9 mouse cellular contexts compared by ENCODE assay signal in genomic region chr7:31049846-31050281, GRCm38 (mm10). TPM values are rescaled to one million over a fixed set of nuclear protein-coding genes. Genes with fewer than 3 reads are reported as not detected.
A peak's percentile ranks its signal among the peaks of the same experiment; 100 is the strongest.
DNase-seq lines count a peak whose midpoint lies in the region; ATAC-seq and TF ChIP-seq lines count a peak whose summit lies in the region.
"Had no signal": no experiment of that assay in that cellular context is flagged by ENCODE, and none has a peak within 500 bp of the region (broad histone marks: within the 10 kb centered on the region; RNA-seq: fewer than 3 reads in every experiment).

No protein-coding gene starts in this region.

- H3K27me3 ChIP-seq in neural tube, embryonic 11.5 days (ENCODE audit: control insufficient read depth, insufficient read depth, low read length) = peaks cover 48% of the 10 kb centered on the region
- peaks cover 55% of the 10 kb centered on the region for H3K27me3 ChIP-seq in limb, embryonic 14.5 days (ENCODE audit: control insufficient read depth, insufficient read depth, low read length)
- H3K27me3 ChIP-seq in stomach, postnatal 0 days (ENCODE audit: control insufficient read depth, insufficient read depth, low read length) = 0 out of 2 replicates have a peak, but pooled peaks cover 3% of the 10 kb centered on the region
- H3K27me3 ChIP-seq in thymus, adult 2 months (ENCODE audit: control insufficient read depth, insufficient read depth, low read length) = peaks cover 25% of the 10 kb centered on the region

- H3K27ac ChIP-seq in neural tube, embryonic 11.5 days (ENCODE audit: low read depth, low read length) = no peak overlapping the region
- no peak overlapping the region for H3K27ac ChIP-seq in limb, embryonic 14.5 days (replicated peaks; ENCODE audit: low read depth, low read length)
- no peak overlapping the region for H3K27ac ChIP-seq in stomach, postnatal 0 days (replicated peaks)
- no peak overlapping the region for H3K27ac ChIP-seq in thymus, adult 2 months (ENCODE audit: control insufficient read depth, insufficient read depth, low read length)
- H3K27ac ChIP-seq: liver, embryonic 14.5 days had no signal

- WGBS in neural tube, embryonic 11.5 days = 3% methylated on average over 10 of the region's 15 CpGs
- WGBS in limb, embryonic 14.5 days = 1% methylated on average over 12 of the region's 15 CpGs
- WGBS in stomach, postnatal 0 days = 4% methylated on average over 14 of the region's 15 CpGs
- 8% methylated on average over 15 of the region's 15 CpGs for WGBS in thymus, adult 2 months

- H3K4me2 ChIP-seq in neural tube, embryonic 11.5 days (ENCODE audit: low read depth) = peak overlapping the region; percentile 33
- peak overlapping the region; percentile 44 for H3K4me2 ChIP-seq in limb, embryonic 14.5 days (replicated peaks; ENCODE audit: low read depth, low read length, severe bottlenecking)
- peak overlapping the region; percentile 35 for H3K4me2 ChIP-seq in stomach, postnatal 0 days (replicated peaks; ENCODE audit: low read depth)

- DNase-seq in cerebellum, adult 11-12 months = peak; percentile 78
- DNase-seq in cerebellum, adult 11 months = no peak
- no peak for DNase-seq in neural tube, embryonic 11.5 days (ENCODE audit: low spot score)
- no peak for DNase-seq in neural tube, embryonic 10.5 days (ENCODE audit: extremely low spot score, low spot score)
- DNase-seq in limb, embryonic 14.5 days (ENCODE audit: low spot score) = no peak
- no peak for DNase-seq in stomach, postnatal 0 days (ENCODE audit: low spot score)
- DNase-seq in thymus, adult 2 months = no peak
- DNase-seq in MN1 (ENCODE audit: low spot score) = no peak

- no peak for TF ChIP-seq POLR2A in limb, embryonic 14.5 days (IDR thresholded peaks at IDR 0.05; ENCODE audit: borderline replicate concordance, extremely low read depth, insufficient read depth, insufficient read length)
- TF ChIP-seq POLR2A in thymus, adult 2 months (IDR thresholded peaks at IDR 0.05; ENCODE audit: control insufficient read depth, extremely low read depth, insufficient read depth, low read length, poor library complexity) = no peak

- no peak for TF ChIP-seq CTCF in stomach, postnatal 0 days (IDR thresholded peaks at IDR 0.05; ENCODE audit: low read depth)
- TF ChIP-seq CTCF in thymus, adult 2 months (IDR thresholded peaks at IDR 0.05; ENCODE audit: borderline replicate concordance, control insufficient read depth, extremely low read depth, insufficient read depth, low read length, poor library complexity) = no peak

- ATAC-seq in neural tube, embryonic 11.5 days (ENCODE audit: insufficient read depth, low FRiP score, low TSS enrichment) = no peak
- no peak for ATAC-seq in limb, embryonic 14.5 days (ENCODE audit: low FRiP score, low read depth)
- ATAC-seq in stomach, postnatal 0 days (ENCODE audit: low FRiP score, low TSS enrichment) = no peak

- H3K9ac ChIP-seq in neural tube, embryonic 11.5 days (ENCODE audit: low read length) = 0 out of 2 replicates have a peak overlapping the region, but pooled peaks have one; percentile 3
- no peak overlapping the region for H3K9ac ChIP-seq in limb, embryonic 14.5 days (ENCODE audit: low read depth, low read length, severe bottlenecking)
- 0 out of 2 replicates have a peak overlapping the region, but pooled peaks have one; percentile 4 for H3K9ac ChIP-seq in stomach, postnatal 0 days (ENCODE audit: low read length)
- H3K9ac ChIP-seq: liver, embryonic 14.5 days had no signal

- TF ChIP-seq EP300 in stomach, postnatal 0 days (optimal IDR thresholded peaks at IDR 0.05) = no peak

- no peaks in the 10 kb centered on the region for H3K9me3 ChIP-seq in neural tube, embryonic 11.5 days (ENCODE audit: control insufficient read depth, low read length)
- no peaks in the 10 kb centered on the region for H3K9me3 ChIP-seq in limb, embryonic 14.5 days (ENCODE audit: control insufficient read depth, low read length)
- H3K9me3 ChIP-seq in stomach, postnatal 0 days (ENCODE audit: control insufficient read depth, low read length) = no peaks in the 10 kb centered on the region

- H3K36me3 ChIP-seq in neural tube, embryonic 11.5 days (ENCODE audit: control insufficient read depth, insufficient read depth, low read length) = no peaks in the 10 kb centered on the region
- no peaks in the 10 kb centered on the region for H3K36me3 ChIP-seq in limb, embryonic 14.5 days (ENCODE audit: control insufficient read depth, insufficient read depth, low read length)
- no peaks in the 10 kb centered on the region for H3K36me3 ChIP-seq in stomach, postnatal 0 days (ENCODE audit: control insufficient read depth, insufficient read depth, low read length)
- no peaks in the 10 kb centered on the region for H3K36me3 ChIP-seq in thymus, adult 2 months (ENCODE audit: control insufficient read depth, insufficient read depth, low read length)

- peaks cover 8% of the 10 kb centered on the region for H3K4me1 ChIP-seq in neural tube, embryonic 11.5 days (ENCODE audit: control insufficient read depth, insufficient read depth, low read length)
- peaks cover 50% of the 10 kb centered on the region for H3K4me1 ChIP-seq in limb, embryonic 14.5 days (ENCODE audit: control insufficient read depth, insufficient read depth, low read length)
- peaks cover 3% of the 10 kb centered on the region for H3K4me1 ChIP-seq in stomach, postnatal 0 days (replicated peaks; ENCODE audit: control insufficient read depth, insufficient read depth)
- peaks cover 14% of the 10 kb centered on the region; the same call in 1 of the 2 replicates for H3K4me1 ChIP-seq in thymus, adult 2 months (replicated peaks; ENCODE audit: control insufficient read depth, insufficient read depth, low read length)

- peak overlapping the region; percentile 11; the same call in 1 of the 2 replicates for H3K4me3 ChIP-seq in neural tube, embryonic 11.5 days (ENCODE audit: low read depth, low read length)
- peak overlapping the region; percentile 19 for H3K4me3 ChIP-seq in limb, embryonic 14.5 days (replicated peaks; ENCODE audit: low read length)
- H3K4me3 ChIP-seq in stomach, postnatal 0 days (ENCODE audit: low read depth, low read length) = peak overlapping the region; percentile 15; the same call in 1 of the 2 replicates
- H3K4me3 ChIP-seq in thymus, adult 2 months (ENCODE audit: control insufficient read depth, insufficient read depth, low read length) = no peak overlapping the region

RNA-seq across cellular contexts. Expression of gene Fxyd7, which starts 1.4 kb away (rescaled TPM):
- polyA plus RNA-seq in neural tube, embryonic 11.5 days (2014; fragmentation: Nextera tagmentation; extraction: Ambion mirVana) = 30.5 and 36.5 TPM in 2 replicates
- polyA plus RNA-seq in limb, embryonic 14.5 days (2012; rRNA removed) = 14.9 and 19.3 TPM in 2 replicates
- polyA plus RNA-seq in limb, embryonic 14.5 days (2014; fragmentation: Nextera tagmentation; extraction: Ambion mirVana) = 15.3 and 16.2 TPM in 2 replicates
- 19.9 and 20.3 TPM in 2 replicates for polyA plus RNA-seq in stomach, postnatal 0 days (2015; fragmentation: Nextera tagmentation; extraction: Ambion mirVana)
- polyA plus RNA-seq in thymus, adult 2 months (2012; rRNA removed) = 1.4 and 2.2 TPM in 2 replicates

RNA-seq across cellular contexts. Expression of gene Fxyd1, which starts 7.1 kb away (rescaled TPM):
- polyA plus RNA-seq in neural tube, embryonic 11.5 days (2014; fragmentation: Nextera tagmentation; extraction: Ambion mirVana) = 17.0 and 21.8 TPM in 2 replicates
- 92.6 and 103 TPM in 2 replicates for polyA plus RNA-seq in limb, embryonic 14.5 days (2012; rRNA removed)
- polyA plus RNA-seq in limb, embryonic 14.5 days (2014; fragmentation: Nextera tagmentation; extraction: Ambion mirVana) = 95.6 and 101 TPM in 2 replicates
- polyA plus RNA-seq in stomach, postnatal 0 days (2015; fragmentation: Nextera tagmentation; extraction: Ambion mirVana) = 177 and 187 TPM in 2 replicates
- polyA plus RNA-seq in thymus, adult 2 months (2012; rRNA removed) = 46.4 and 107 TPM in 2 replicates

RNA-seq across cellular contexts. Expression of gene Fxyd5, which starts 7.6 kb away (rescaled TPM):
- 16.2 and 17.3 TPM in 2 replicates for polyA plus RNA-seq in neural tube, embryonic 11.5 days (2014; fragmentation: Nextera tagmentation; extraction: Ambion mirVana)
- 17.4 and 20.5 TPM in 2 replicates for polyA plus RNA-seq in limb, embryonic 14.5 days (2012; rRNA removed)
- 28.8 and 31.3 TPM in 2 replicates for polyA plus RNA-seq in limb, embryonic 14.5 days (2014; fragmentation: Nextera tagmentation; extraction: Ambion mirVana)
- 13.3 and 16.0 TPM in 2 replicates for polyA plus RNA-seq in stomach, postnatal 0 days (2015; fragmentation: Nextera tagmentation; extraction: Ambion mirVana)
- 247 and 283 TPM in 2 replicates for polyA plus RNA-seq in thymus, adult 2 months (2012; rRNA removed)

RNA-seq across cellular contexts. Expression of gene Lgi4, which starts 9.3 kb away (rescaled TPM):
- 4.6 and 4.9 TPM in 2 replicates for polyA plus RNA-seq in neural tube, embryonic 11.5 days (2014; fragmentation: Nextera tagmentation; extraction: Ambion mirVana)
- polyA plus RNA-seq in limb, embryonic 14.5 days (2012; rRNA removed) = 2.0 and 2.8 TPM in 2 replicates
- 0.39 and 1.1 TPM in 2 replicates for polyA plus RNA-seq in limb, embryonic 14.5 days (2014; fragmentation: Nextera tagmentation; extraction: Ambion mirVana)
- 0.46 and 0.87 TPM in 2 replicates for polyA plus RNA-seq in stomach, postnatal 0 days (2015; fragmentation: Nextera tagmentation; extraction: Ambion mirVana)
- 1.1 and 1.8 TPM in 2 replicates for polyA plus RNA-seq in thymus, adult 2 months (2012; rRNA removed)

RNA-seq across cellular contexts. Expression of gene Fxyd3, which starts 26.6 kb away (rescaled TPM):
- polyA plus RNA-seq in neural tube, embryonic 11.5 days (2014; fragmentation: Nextera tagmentation; extraction: Ambion mirVana) = 6.0 and 7.7 TPM in 2 replicates
- polyA plus RNA-seq in limb, embryonic 14.5 days (2012; rRNA removed) = 39.8 and 45.9 TPM in 2 replicates
- polyA plus RNA-seq in limb, embryonic 14.5 days (2014; fragmentation: Nextera tagmentation; extraction: Ambion mirVana) = 68.9 and 79.5 TPM in 2 replicates
- 1,122 and 1,152 TPM in 2 replicates for polyA plus RNA-seq in stomach, postnatal 0 days (2015; fragmentation: Nextera tagmentation; extraction: Ambion mirVana)
- 23.5 and 34.7 TPM in 2 replicates for polyA plus RNA-seq in thymus, adult 2 months (2012; rRNA removed)
